Mouse (Mus musculus): ENCODE measurements around the gene Ppat.
"Not testable (repeated sequence)": the region's sequence is repeated elsewhere in the genome, so short reads cannot be mapped to it uniquely, and the experiment has no call there.

Gene Ppat

GRCm38 (mm10) chr5:76947142-76947541, 4.2 kb downstream of the Ppat start:
- no peak for DNase-seq

- no peak for DNase-seq
These were observed 5.7 kb downstream of the Ppat start for GRCm38 (mm10) chr5:76945678-76946033.

DNA sequence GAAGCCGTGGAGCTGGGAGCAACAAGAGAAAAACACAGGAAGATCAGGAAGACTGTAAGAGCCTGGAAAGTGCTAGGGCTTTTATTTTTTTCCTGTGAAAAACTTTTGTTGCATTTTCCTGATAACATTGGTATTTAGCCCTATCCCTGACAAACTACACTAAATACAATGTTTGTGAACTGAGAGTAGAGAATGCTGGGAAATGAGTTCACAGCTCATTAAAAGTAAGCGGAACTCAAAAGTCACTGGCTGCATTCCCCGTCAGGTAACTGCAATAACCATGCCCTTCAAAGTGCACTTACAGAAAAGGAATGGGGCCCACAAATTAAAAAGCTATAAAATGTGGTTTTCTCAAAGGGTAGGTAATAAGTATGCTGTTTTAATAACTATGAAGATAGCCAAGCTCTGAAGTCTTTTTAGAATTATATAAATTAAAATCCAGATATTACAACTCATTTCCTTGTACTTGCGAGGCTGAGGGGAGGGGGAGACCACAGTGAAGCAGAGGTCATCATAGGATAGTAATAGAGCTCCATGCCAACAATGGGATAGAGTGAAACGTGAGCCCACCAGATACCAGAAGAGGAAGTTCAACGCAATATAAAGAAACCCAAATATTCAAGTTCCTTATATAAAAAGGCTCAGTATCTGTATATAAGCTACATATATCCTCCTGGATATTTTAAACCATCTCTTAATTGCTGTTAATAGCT, 6.3 kb downstream of the Ppat start:
- no peak for DNase-seq

GRCm38 (mm10) chr5:76942505-76942904, 8.9 kb downstream of the Ppat start:
- DNase-seq, result no peak

DNA sequence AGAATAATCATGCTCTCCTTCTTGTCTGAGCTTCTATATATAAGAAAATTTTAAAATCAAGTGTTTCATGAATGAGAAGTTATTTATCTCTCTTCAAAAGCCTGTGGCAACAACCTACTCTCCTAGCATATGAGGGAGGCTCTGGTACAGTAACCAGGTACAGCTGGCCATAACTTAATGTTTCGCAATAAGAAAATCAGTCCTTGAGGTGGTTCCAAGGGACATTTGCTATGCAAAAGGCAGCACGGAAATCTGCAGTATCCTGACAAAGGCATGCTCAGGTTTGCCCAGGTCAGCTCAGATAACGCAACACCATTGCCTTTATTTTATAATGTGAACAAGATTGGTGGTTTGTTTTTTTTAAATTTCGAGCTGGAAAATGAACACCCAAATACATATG, 9.4 kb downstream of the Ppat start:
- DNase-seq, result no peak

DNA sequence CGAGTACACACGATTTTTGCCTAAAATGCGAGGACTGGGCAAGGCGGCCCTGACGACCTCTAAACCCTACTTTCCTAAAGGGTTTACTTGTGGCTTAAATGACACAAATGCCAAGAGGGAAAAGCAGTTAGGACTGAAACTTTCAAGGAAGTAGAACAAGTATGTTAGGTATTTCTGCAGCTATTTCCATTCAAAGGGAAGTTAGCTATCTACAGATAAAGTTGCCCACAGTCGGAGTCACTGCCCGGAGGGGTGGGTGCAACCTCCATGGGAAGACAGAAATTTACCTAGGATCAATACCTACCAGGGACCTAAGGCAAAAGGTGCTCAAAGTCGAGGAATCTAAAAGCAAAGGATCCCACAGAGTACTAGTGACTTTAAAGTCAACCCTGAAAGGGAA, 11.7 kb downstream of the Ppat start:
- no peak for DNase-seq

DNA sequence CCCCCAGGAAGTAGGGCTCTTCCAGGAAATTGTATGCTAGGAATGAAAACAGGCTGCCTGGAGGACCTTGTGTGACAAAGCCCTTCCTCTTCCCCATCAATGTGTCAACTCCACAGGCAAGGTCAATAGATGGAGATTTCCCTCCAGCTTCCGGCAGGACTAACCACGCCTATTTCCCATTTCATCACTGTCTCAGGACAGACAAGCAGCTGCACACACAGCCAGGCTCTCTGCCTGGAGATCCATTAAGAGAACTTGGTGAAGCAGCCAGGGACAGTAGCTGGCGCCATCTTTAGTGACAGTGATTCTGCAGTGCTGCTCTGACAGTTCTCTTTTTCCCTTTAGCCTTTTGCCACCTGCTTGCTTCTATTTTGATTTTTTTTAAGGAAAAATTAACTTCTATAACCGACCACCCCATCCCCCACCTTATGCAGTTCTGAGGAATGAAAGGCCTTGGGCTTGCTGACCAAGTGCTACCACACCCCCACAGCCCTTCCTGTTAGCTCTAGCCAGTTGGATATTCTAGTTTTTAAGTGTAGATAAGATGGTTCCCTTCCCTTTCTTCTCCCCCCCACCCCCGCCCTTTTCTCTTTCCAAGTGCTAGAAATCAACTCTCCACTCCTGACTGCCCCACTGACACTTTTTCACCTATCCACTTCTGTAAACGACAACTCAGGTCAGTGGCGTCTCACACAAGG, 22.0 kb downstream of the Ppat start:
- no peak for DNase-seq

DNA sequence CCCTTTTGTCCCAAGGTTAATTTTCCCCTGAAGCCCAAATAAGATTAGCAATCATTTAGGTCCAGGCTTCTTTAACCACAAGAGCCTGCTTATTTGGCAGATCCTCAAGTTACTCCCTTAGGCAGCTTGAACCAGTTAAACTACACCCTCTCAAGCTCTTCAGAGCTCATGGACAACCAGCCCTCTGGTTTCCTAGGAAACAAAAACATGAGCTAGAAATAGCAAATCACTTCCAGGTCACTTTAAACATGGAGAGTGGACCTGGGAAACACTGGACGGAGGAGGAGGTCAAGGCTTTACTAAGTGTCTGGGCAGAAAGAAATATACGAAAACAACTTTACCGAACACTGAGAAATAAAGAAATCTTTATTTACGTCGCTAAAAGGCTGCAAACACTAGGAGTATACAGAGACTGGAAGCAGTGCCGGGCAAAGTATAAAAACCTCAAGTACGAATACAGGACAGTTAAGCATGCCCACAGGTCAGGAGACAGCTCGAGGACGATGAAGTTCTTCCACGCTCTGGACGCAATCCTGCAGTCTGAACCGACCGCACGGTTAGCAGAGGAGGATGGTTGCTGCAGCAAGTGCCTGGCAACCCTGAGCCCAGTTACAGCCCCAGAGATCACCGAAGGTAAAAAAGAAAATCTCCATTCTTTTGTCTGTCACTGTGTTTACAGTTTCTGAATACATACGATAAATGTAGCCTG, 23.1 kb downstream of the Ppat start:
- DNase-seq, result peak in 1 of 2 experiments; percentile 22

DNA sequence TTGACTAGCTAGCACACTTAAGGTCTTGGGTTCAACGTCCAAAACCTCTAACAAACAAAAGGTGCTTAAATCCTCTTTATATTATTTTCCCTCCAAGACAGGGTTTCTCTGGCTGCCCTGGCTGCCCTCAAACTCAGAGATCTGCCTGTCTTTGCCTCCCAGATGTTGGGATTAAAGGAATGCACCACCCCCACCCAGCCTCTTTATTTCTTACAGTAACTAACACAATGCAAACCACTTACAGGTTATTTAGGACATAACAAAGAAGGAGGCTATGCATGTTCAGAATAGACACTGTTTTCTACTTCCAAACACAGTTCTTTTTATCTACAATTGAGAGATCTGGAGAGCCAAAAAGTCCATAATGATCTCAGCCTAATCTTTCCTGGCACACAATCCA, 27.1 kb downstream of the Ppat start:
- no peak for DNase-seq

DNA sequence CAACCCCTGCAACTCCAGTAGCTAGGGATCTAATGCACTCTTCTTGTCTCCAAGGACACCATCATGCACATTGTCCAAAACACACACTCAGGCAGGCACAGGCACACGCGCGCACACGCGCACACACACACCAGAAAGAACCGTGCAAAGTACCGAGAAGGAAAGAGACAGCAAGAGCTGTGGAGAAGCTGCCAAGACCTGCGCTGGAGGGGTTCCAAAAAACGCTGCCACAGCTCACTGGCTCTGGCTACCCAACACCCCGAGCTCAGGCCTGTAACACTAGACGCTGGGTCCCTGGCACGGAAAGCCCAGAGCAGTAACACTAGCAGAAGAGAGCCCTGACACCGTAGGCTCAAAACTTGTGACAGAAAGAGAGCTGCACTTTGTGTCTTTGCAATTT, 27.9 kb downstream of the Ppat start:
- DNase-seq, result peak; percentile 86 to 91

DNA sequence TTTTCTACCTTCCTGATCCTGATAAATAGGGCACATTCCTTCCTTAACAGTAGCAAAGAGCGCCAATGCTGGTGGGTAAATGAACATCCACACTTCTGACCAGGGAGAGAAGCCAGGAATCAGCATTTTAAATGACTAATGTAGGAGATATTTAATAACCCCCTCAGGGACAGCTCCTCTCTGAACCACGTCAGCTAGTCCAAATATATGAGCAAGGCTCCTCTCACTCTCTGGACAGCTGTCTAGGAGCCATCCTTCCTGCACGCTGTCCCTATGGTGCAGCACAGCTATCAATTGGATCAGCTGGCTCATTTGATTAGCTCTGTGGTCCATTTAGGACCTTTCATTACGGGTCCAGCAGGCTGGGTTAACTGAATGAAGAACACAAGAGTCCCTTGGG, 28.5 kb downstream of the Ppat start:
- no peak for DNase-seq

- not testable (repeated sequence) for DNase-seq
These were observed 38.9 kb downstream of the Ppat start for GRCm38 (mm10) chr5:76912522-76912921.

- DNase-seq, result no peak
These were observed 40.6 kb downstream of the Ppat start for GRCm38 (mm10) chr5:76910807-76911206.

GRCm38 (mm10) chr5:76906155-76906499, 45.3 kb downstream of the Ppat start:
- DNase-seq, result no peak

- DNase-seq, result peak; percentile 99
These were observed 45.8 kb downstream of the Ppat start, which contains the start of gene Aasdh for GRCm38 (mm10) chr5:76905405-76906154. Gene Aasdh, minus strand, starts transcription at chr5:76905514.

GRCm38 (mm10) chr5:76904713-76905404, 46.5 kb downstream of the Ppat start:
- DNase-seq, result peak in 1 of 2 experiments; percentile 22

DNA sequence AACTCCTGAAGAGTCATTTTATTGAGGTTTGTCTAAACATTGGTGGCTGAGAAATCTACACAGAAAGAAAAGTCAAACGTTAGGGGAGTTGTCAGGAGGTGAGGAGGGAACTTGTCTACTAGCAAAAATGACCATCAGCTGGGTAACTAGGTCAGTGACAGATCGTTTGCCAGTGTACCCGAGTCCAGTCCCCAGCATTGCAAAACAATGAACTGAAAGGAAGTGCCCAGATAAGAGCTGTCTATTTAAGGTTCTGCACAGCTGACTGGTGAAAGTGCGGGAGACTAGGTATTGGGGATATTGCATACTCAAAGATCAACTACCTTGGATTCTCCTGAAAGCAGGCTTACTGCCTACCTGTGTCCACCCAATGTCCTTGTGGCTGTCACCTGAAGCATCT, 49.2 kb downstream of the Ppat start:
- DNase-seq, result no peak

GRCm38 (mm10) chr5:76893084-76893483, 58.3 kb downstream of the Ppat start:
- no peak for DNase-seq

DNA sequence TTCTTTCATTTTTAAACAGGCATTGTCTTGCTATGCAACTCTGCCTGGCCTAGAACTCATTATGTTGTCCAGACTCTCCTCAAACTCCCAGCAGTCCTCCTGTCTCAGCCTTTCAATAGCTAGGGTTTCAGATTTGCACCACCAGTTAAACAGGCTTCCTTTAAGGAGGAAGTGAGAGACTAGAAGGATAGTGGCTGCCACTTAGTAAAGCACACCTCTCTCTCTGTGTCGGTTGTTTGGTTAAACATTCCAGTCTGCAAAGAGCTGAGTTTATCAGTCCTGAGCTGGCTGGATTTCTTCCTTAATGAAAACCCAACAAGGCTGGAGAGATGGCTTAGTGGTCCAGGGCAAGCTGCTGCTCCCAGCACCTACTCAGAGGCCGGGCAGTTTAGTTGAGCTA, 58.8 kb downstream of the Ppat start:
- no peak for DNase-seq

- no peak for DNase-seq
These were observed 64.4 kb downstream of the Ppat start for GRCm38 (mm10) chr5:76887011-76887410.

DNA sequence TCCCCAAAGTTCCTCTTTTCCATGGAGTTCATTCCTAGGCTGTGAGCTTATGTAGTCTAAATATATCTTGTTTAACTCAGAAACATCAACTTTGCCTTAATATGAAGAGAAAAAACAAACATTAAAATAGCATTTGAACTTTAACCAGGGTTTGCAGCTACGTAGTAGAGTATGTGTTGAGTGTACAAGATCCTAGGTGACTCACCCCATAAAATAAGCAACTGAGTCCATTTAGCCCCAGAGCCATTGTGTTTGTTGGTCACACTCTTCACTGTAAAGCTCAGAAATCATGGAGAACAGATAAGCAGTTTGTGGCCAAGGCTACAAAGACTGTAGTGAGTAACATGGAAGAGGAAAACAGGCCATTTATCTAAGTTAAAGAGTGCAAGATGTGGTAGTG, 67.3 kb downstream of the Ppat start:
- no peak for DNase-seq

GRCm38 (mm10) chr5:76876106-76876758, 75.1 kb downstream of the Ppat start:
- no peak for DNase-seq
